Mouse (Mus musculus) neutrophil, adult 65 days (primary cell): ENCODE measurements around the gene Exosc10. TPM values are rescaled to one million over a fixed set of nuclear protein-coding genes. Genes with fewer than 3 reads are reported as not detected.

Experiments used
- total RNA-seq: library from RNA; stranded (reverse); gene quantifications from 2 replicates; pipeline ENCODE4 v1.2.4, GENCODE M21; 2023

Exosc10 gene
- total RNA-seq = 44.6 and 47.8 TPM in 2 replicates

GRCm38 (mm10) chr4:148558297-148559000, at the start of gene Exosc10:
TSS of gene Exosc10 (plus strand) at chr4:148558429.

GRCm38 (mm10) chr4:148591171-148591630, 33.0 kb downstream of the Exosc10 start, which contains the start of gene Srm:
TSS of gene Srm (plus strand) at chr4:148591503.

GRCm38 (mm10) chr4:148602357-148603120, 44.3 kb downstream of the Exosc10 start, which contains the start of gene Masp2:
TSS of gene Masp2 (plus strand) at chr4:148602554.

GRCm38 (mm10) chr4:148626623-148627185, 68.5 kb downstream of the Exosc10 start, which contains the start of gene Tardbp:
TSS of gene Tardbp (minus strand) at chr4:148627019.

Other genes with a start within 250 kb of the Exosc10 start
- 4.2 and 5.5 TPM in 2 replicates for gene Ubiad1, start 113.7 kb upstream of the Exosc10 start, total RNA-seq
- 26.4 and 29.2 TPM in 2 replicates for gene Mtor, start 109.8 kb upstream of the Exosc10 start, total RNA-seq
- gene Angptl7, start 58.0 kb upstream of the Exosc10 start, total RNA-seq = not detected in 2 replicates
- 8.0 and 9.9 TPM in 2 replicates for gene Srm, start 33.1 kb downstream of the Exosc10 start, total RNA-seq
- 0.25 TPM in 1 of 2 replicates, not detected in the other for gene Masp2, start 44.1 kb downstream of the Exosc10 start, total RNA-seq
- 187 TPM in 2 replicates for gene Tardbp, start 68.6 kb downstream of the Exosc10 start, total RNA-seq
- gene Gm572, start 84.9 kb downstream of the Exosc10 start, total RNA-seq = not detected in 2 replicates
- gene Casz1, start 246.0 kb downstream of the Exosc10 start, total RNA-seq = 21.6 and 23.7 TPM in 2 replicates